Mouse (Mus musculus) testis, adult 2 months (tissue): ENCODE measurements around the gene Gm13199. TPM values are rescaled to one million over a fixed set of nuclear protein-coding genes. Genes with fewer than 3 reads are reported as not detected.

Source experiments
- H3K27ac ChIP-seq: fragments of 200-500 bp; 2 replicates; pipeline ENCODE4 v1.5.1; 2012; ENCODE audit warnings: low read depth, low read length; ENCODE audit not compliant: control insufficient read depth, insufficient read depth
- H3K27me3 ChIP-seq: fragments of 200-500 bp; 2 replicates; pipeline ENCODE4 v1.6.1; 2012; ENCODE audit warnings: mild to moderate bottlenecking, low read length, moderate library complexity; ENCODE audit not compliant: control insufficient read depth, insufficient read depth
- H3K36me3 ChIP-seq: fragments of 200-500 bp; 2 replicates; pipeline ENCODE4 v1.6.1; 2012; ENCODE audit warnings: mild to moderate bottlenecking, low read length; ENCODE audit not compliant: control insufficient read depth, insufficient read depth
- H3K4me1 ChIP-seq: fragments of 200-500 bp; 2 replicates; pipeline ENCODE4 v1.6.1; 2012; ENCODE audit warnings: low read length; ENCODE audit not compliant: control insufficient read depth, insufficient read depth
- H3K4me3 ChIP-seq: fragments of 200-500 bp; 2 replicates; pipeline ENCODE4 v1.5.1; 2012; ENCODE audit warnings: low read depth, mild to moderate bottlenecking, low read length, moderate library complexity, mixed read lengths; ENCODE audit not compliant: control insufficient read depth
- CTCF ChIP-seq: fragments of 200-500 bp; IDR thresholded peaks from 2 replicates; pipeline ENCODE4 v1.5.1; 2012; ENCODE audit warnings: low read depth, mild to moderate bottlenecking, inconsistent platforms, low read length, moderate library complexity; ENCODE audit not compliant: control insufficient read depth, insufficient read depth, insufficient replicate concordance
- POLR2A ChIP-seq: fragments of 200-500 bp; IDR thresholded peaks from 2 replicates; pipeline ENCODE4 v1.6.1; 2012; ENCODE audit warnings: low read depth, mild to moderate bottlenecking, inconsistent platforms, low read length, moderate library complexity; ENCODE audit not compliant: control insufficient read depth
- polyA plus RNA-seq: library from polyadenylated mRNA; depleted of rRNA; stranded (reverse); fragments of >200 nt; gene quantifications from 2 replicates; pipeline ENCODE4 v1.2.3, GENCODE M21; 2012; rRNA removed

Gene Gm13199
- polyA plus RNA-seq, 1 experiment, result 1.6 TPM

DNA sequence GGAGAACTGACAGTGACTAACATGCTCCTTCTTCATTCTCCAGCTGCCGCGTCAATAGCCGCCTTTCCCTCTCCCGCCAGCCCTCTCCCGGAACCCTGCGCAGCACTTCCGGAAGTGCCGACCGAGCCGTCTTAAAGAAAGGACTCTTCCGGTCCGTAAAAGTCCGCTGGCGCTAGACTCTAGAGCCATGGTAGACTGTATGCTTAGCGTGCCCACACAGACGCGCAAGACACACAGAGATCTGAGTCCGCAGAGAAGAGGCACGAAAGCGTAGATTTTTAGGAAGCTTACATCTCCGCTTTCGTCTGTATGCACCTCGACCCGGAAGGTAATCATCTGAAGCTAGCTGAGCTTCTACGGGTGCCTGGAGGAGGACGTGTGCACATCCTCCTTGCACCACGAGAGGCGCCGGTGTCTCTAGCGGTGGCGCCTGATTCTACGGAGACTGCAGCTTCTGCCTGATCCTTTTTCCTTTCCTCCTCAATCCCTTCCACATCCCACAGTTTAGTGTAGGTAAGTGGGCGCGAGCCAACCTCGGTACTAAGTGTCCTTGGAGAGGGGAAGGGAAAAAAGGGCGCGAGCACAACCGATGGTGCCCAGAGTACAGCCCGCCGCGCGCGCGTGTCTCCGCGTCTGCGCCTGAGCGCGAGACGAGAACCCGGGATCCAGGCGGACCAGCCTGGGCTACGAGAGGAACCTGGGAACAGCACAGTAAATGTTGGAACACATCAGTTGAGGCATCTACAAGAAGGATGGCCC is 17.7 kb downstream of the Gm13199 start, which contains the start of the genes Nudt5 and Cdc123:
Gene Nudt5, plus strand, starts transcription at position 147 of the 759 bp plus-strand sequence.
Gene Cdc123, minus strand, starts transcription at position 292 of the 759 bp plus-strand sequence.
- Histone ChIP-seq H3K27me3 (no peaks in the 10 kb centered on the region), H3K27ac (peak within 1 kb of the TSS; percentile 92), H3K4me1 (no peaks in the 10 kb centered on the region), H3K4me3 (peak within 1 kb of the TSS; percentile 90), H3K36me3 (no peaks in the 10 kb centered on the region; the same call in 1 of the 2 replicates)
- no peak; the same call in none of the 2 replicates for TF ChIP-seq POLR2A
- TF ChIP-seq CTCF, result peak; percentile 63; the same call in 1 of the 2 replicates

DNA sequence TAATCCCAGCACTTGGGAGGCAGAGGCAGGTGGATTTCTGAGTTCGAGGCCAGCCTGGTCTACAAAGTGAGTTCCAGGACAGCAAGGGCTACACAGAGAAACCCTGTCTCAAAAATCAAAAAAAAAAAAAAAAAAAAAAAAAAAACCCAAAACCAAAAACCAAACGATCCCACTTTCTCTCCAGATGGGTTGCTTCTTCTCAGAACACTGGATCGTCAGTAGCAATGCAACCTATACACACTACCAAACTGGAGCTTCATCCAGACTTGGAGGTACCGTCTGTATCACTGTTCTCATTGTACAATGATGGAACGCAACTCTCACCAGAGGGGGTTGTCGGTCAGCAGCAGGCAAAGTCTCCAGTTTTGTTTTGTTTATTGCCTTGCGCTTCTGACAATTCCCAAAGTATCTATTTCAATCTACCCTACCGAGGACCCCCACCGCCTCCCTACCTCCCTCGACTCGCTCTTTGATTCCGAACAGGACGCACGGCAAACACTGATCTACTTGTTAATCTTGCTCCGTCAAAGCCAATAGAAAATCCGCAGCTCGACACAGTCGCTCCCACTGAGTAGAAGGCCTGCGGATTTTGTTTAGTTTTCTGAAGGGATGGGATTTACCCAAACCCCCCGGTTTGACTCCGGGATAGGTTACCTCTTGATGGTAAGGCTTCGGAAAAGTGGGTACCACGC is 18.4 kb downstream of the Gm13199 start:
- Histone ChIP-seq H3K4me3 (peak overlapping the region; percentile 90), H3K27ac (peak overlapping the region; percentile 92), H3K36me3 (no peaks in the 10 kb centered on the region; the same call in 1 of the 2 replicates), H3K4me1 (no peaks in the 10 kb centered on the region), H3K27me3 (no peaks in the 10 kb centered on the region)
- TF ChIP-seq CTCF, result no peak
- no peak for TF ChIP-seq POLR2A

DNA sequence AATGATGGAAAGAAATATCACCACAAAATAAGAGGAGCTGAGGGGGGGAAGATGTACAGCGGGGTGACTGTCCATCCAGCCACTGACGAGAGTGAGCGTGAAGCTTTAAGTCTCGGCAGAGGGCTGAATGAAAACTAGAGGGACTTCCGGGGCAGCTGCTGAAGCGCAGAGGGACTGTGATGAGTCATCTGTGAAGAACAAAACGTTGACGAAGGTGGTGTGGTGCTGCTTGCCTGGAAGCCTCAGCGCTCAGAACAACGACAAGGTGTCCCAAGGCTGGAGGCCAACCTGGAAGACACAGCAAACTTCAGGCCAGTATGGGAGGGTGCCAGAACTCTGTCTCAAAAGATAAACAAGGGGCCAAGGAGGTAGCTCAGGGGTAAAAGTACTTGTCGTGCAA is 21.9 kb downstream of the Gm13199 start:
- Histone ChIP-seq H3K36me3 (no peaks in the 10 kb centered on the region; the same call in 1 of the 2 replicates), H3K27me3 (no peaks in the 10 kb centered on the region), H3K27ac (no peak overlapping the region), H3K4me1 (no peaks in the 10 kb centered on the region), H3K4me3 (no peak overlapping the region)
- TF ChIP-seq POLR2A (no peak), CTCF (no peak)

DNA sequence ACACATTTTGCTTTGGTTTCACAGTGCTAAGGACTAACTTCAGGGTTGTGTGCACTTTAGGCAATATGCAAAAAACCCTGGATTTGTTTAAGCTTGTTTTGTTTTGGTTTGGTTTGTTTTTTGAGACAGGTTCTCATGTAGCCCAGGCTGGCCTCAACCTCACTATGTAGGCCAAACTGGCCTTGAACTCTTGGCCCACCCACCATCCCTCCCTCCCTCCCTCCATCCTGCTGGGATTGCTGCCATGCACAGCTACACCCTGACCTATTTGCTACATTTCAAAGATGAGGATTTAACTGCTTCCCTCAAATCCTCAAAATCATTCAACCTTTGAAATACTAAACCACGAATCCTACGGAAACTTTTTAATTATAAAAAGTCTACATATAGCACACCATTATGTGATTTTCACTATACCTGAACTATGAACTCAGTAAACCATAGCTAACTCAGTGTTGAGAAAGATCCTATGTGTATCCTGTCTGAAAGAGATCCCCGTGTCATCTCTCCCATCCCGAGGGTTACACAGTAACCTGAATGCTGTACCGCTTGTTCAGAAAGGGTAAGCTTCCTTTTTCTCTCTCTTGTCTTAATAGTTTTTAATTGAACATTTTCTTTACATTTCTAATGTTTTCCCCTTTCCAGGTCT is 37.3 kb downstream of the Gm13199 start:
- Histone ChIP-seq H3K27ac (no peak overlapping the region), H3K4me1 (no peaks in the 10 kb centered on the region), H3K27me3 (no peaks in the 10 kb centered on the region), H3K36me3 (peaks cover 2% of the 10 kb centered on the region; the same call in 1 of the 2 replicates), H3K4me3 (no peak overlapping the region)
- TF ChIP-seq CTCF, result no peak
- no peak for TF ChIP-seq POLR2A

DNA sequence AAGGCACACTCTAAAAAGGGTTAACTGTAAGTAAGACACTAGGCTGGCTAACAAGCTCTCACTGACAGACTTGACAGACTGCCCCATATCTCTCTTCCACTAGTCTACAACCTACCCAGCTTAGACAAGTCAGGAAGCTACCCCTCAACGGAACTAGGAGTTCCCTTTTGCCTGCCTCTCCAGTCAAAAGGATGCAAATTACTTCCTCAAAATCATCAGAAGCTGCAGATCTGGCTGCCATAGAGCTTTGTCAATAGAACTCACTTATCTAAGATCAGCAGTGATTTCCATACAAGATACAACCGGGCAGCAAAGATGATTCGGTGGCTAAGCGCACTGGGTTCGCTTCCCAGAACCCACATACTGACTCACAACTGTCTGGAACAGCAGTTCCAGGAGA is 38.0 kb downstream of the Gm13199 start:
- H3K36me3 ChIP-seq, result peaks cover 2% of the 10 kb centered on the region; the same call in 1 of the 2 replicates
- no peaks in the 10 kb centered on the region for H3K27me3 ChIP-seq
- no peaks in the 10 kb centered on the region for H3K4me1 ChIP-seq
- no peak for TF ChIP-seq CTCF
- TF ChIP-seq POLR2A, result no peak
- H3K4me3 ChIP-seq, result no peak overlapping the region
- no peak overlapping the region for H3K27ac ChIP-seq

DNA sequence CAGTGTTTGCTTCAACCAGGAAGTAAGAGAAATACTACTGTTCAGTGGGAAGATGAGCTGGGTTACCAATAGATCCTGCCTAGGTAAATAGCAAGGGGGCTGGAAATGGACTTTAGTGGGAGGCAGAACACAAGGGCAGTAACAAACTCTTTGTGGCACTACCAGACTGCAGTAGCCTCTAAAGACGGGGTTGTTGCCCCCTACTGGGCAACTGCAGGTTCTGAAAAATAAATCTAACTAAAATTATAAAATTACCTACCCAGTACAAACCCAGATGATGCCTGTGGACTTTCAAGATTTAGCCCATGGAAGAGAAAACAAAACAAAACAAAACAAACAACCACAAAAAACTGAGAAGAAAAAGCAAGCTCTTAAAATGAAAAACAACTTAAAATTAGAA is 38.5 kb downstream of the Gm13199 start:
- Histone ChIP-seq H3K4me3 (no peak overlapping the region), H3K4me1 (no peaks in the 10 kb centered on the region), H3K27ac (no peak overlapping the region), H3K27me3 (no peaks in the 10 kb centered on the region), H3K36me3 (peaks cover 2% of the 10 kb centered on the region; the same call in 1 of the 2 replicates)
- no peak for TF ChIP-seq CTCF
- no peak for TF ChIP-seq POLR2A

DNA sequence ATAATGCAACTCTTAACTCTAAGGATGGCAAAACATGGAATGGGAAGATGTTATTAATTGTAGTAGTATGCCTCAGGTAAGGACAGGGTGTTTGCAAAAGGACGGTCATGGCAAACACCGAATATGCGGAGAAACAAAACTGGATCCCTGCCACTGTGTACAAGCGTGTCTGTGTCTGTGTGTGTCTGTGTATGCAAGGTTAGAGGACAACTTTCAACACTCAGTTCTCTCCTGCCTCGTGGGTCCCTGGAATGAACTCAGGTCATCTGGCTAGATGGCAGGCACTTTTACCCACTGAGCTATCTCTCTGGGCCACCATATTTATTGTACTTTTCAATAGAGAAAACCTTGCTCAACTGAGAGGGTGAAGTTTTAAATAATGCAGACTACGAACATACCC is 40.3 kb downstream of the Gm13199 start:
- Histone ChIP-seq H3K4me3 (no peak overlapping the region), H3K27me3 (no peaks in the 10 kb centered on the region), H3K27ac (no peak overlapping the region), H3K4me1 (no peaks in the 10 kb centered on the region), H3K36me3 (peaks cover 4% of the 10 kb centered on the region; the same call in 1 of the 2 replicates)
- TF ChIP-seq CTCF (no peak), POLR2A (no peak)

DNA sequence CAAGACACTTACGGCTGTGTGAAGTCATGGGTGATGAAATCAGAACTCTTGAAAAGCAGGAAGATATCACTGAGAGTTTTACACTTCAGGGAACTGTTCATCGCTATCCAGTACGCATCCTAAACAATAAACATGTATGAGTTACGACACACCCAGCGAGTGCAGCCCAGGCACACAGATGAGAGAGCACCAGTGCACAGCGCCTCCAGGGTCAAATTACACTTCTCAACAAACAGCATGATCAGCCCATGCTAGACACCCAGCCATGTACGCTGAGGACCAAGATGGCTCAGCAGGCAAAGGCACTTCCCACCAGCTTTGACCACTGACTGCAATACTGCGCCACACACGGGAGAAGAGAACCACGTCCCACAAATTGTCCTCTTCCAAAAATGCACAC is 41.5 kb downstream of the Gm13199 start:
- no peak overlapping the region for H3K27ac ChIP-seq
- no peaks in the 10 kb centered on the region for H3K27me3 ChIP-seq
- peaks cover 4% of the 10 kb centered on the region; the same call in 1 of the 2 replicates for H3K36me3 ChIP-seq
- no peak for TF ChIP-seq POLR2A
- no peak for TF ChIP-seq CTCF
- no peaks in the 10 kb centered on the region for H3K4me1 ChIP-seq
- no peak overlapping the region for H3K4me3 ChIP-seq

Other genes starting within 250 kb of the Gm13199 start
- gene Camk1d, start 148.4 kb downstream of the Gm13199 start, polyA plus RNA-seq, result 1.4 and 1.5 TPM in 2 replicates
- gene Nudt5, start 17.9 kb downstream of the Gm13199 start, polyA plus RNA-seq, result 4.7 and 5.3 TPM in 2 replicates
- gene Cdc123, start 17.8 kb downstream of the Gm13199 start, polyA plus RNA-seq, result 65.4 and 79.7 TPM in 2 replicates
- 73.1 and 94.3 TPM in 2 replicates for gene Sec61a2, start 32.5 kb upstream of the Gm13199 start, polyA plus RNA-seq
- gene Dhtkd1, start 79.9 kb upstream of the Gm13199 start, polyA plus RNA-seq, result 2.6 and 3.4 TPM in 2 replicates
- gene Upf2, start 88.5 kb upstream of the Gm13199 start, polyA plus RNA-seq, result 8.9 and 11.0 TPM in 2 replicates